1 mouse cellular context compared by ENCODE assay signal in the genomic region with DNA sequence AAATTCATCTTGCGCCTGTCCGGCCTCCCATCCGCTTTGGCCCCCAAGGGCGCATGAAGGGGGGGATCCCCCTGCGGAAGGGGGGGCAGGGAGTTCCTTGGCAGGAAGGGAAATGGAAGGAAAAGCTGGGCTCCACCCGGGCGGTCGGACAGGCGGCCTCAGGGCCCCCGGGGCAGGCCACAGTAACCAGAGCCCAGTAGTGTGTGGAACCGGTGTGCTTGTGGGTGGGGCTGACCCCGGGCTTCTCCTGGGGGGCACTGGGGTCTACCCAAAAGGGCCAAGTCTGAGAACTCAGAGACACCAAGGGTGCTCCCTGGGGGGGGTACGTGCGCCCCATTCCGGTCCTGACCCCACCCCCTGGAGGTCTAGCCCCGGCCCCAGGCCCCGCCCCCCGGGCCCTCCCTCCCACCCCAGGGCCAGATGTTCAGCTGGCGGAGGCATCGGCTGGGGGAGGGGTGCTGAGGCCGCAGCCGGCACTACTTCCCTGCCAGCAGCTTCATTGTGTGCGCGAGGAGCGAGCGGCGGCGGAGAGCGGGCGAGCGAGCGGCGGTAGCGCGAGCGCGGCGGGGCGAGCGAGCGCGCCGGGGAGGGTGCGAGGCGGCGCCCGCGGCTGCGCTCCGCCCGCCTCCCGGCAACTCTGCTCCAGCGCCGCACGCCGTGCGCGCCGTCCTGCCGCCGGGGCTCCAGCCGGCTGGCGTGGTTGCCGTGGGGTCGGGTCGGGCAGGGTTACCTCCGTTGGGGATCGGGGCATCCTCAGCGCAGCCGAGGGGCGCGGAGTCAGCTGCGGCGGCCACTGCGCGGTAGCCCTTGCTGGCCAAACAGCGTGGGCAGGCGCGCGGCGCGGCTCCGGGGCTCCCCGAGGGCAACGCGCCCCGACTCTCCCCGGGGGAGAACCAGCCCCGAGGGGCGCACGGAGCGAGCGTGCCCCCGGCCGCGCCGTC.
A peak's percentile ranks its signal among the peaks of the same experiment; 100 is the strongest.
TF ChIP-seq lines count a peak whose summit lies in the region.

No protein-coding gene starts in this region.

TF ChIP-seq in MEL, 35 proteins besides CTCF, POLR2A, EP300 and RAD21 (continued from another document):
- TF ChIP-seq MEF2A (IDR thresholded peaks at IDR 0.05; ENCODE audit: extremely low read depth, insufficient replicate concordance, low read depth, low read length, poor library complexity, severe bottlenecking) (no peak), NELFE (IDR thresholded peaks at IDR 0.05; ENCODE audit: low read depth, low read length) (peak; percentile 54), MXI1 (IDR thresholded peaks at IDR 0.05; ENCODE audit: low read depth, low read length) (peak; percentile 42; the same call in 1 of the 2 replicates), KAT2A (conservative IDR thresholded peaks at IDR 0.05; ENCODE audit: low read depth, low read length) (no peak; the same call in 1 of the 2 replicates), JUND (IDR thresholded peaks at IDR 0.05; ENCODE audit: low read depth, low read length) (no peak), USF1 (IDR thresholded peaks at IDR 0.05; ENCODE audit: low read depth, low read length) (no peak), NRF1 (IDR thresholded peaks at IDR 0.05; ENCODE audit: insufficient read depth, low read depth, low read length, poor library complexity, severe bottlenecking) (0 out of 2 replicates have a peak, but pooled peaks have one; percentile 40), UBTF (IDR thresholded peaks at IDR 0.05; ENCODE audit: borderline replicate concordance, insufficient read depth, low read depth, low read length) (no peak), HCFC1 (IDR thresholded peaks at IDR 0.05; ENCODE audit: low read depth, low read length) (peak; percentile 63), MAZ (IDR thresholded peaks at IDR 0.05; ENCODE audit: low read depth, low read length) (peak; percentile 64; the same call in 1 of the 2 replicates), GABPA (IDR thresholded peaks at IDR 0.05; ENCODE audit: low read depth, low read length) (no peak), E2F4 (IDR thresholded peaks at IDR 0.05; ENCODE audit: borderline replicate concordance, low read depth, low read length) (no peak), USF2 (IDR thresholded peaks at IDR 0.05; ENCODE audit: borderline replicate concordance in 1 of 2, insufficient read depth in 1 of 2, low read depth in 1 of 2, low read length in 2 of 2) (no peak), POLR2AphosphoS5 (IDR thresholded peaks at IDR 0.05; ENCODE audit: borderline replicate concordance, low read depth, low read length) (no peak), TCF12 (IDR thresholded peaks at IDR 0.05; ENCODE audit: low read depth, low read length) (peak; percentile 54)
